Mouse (Mus musculus): Measurements from ENCODE around the gene Cdc7.

The Cdc7 gene

GRCm38 (mm10) chr5:107022064-107022428, 57.9 kb downstream of the Cdc7 start:
- no peak for DNase-seq (ENCODE audit: low read depth, low spot score)

DNA sequence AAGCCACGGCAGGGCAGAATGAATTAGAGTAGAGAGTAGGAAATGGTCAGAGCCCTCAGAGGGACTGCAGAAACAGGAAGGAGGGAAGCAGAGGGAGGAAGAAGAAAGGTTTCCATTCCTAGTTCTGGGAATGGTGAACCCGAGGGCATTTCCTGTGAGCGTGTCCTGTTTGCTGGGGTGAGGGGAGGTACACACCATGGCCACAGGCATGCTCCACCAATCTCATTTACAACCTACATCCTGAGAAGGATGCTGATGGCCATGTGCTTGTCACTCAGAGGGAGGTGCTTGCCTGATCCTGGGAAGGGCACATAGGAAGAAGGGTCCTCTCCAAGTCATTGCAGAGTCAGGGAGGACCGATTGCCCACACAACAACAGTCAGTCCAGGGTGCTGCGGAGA, 59.8 kb downstream of the Cdc7 start:
- no peak for DNase-seq (ENCODE audit: low read depth, low spot score)

GRCm38 (mm10) chr5:107025371-107025770, 61.2 kb downstream of the Cdc7 start:
- DNase-seq (ENCODE audit: low read depth, low spot score) = no peak

DNA sequence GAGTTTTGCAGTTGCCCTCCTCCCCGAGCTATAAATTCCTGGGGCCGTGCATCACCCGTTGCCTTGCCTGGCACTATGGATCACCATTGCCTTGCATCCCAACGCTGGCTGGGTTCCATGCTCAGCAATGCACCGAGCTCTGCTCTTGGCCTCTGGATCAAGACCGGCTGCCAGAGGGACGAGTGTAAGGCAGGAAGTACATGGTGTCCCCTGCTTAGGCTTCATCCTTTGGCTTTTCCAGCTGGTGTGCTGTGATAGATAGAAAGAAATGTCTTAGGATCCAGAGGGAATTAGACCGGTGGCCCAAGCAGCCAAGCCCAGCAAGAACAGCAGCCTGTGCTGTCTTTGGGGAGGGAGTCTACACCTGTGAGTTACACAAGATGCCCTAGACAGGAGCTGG, 61.7 kb downstream of the Cdc7 start:
- DNase-seq (ENCODE audit: low read depth, low spot score) = no peak

DNA sequence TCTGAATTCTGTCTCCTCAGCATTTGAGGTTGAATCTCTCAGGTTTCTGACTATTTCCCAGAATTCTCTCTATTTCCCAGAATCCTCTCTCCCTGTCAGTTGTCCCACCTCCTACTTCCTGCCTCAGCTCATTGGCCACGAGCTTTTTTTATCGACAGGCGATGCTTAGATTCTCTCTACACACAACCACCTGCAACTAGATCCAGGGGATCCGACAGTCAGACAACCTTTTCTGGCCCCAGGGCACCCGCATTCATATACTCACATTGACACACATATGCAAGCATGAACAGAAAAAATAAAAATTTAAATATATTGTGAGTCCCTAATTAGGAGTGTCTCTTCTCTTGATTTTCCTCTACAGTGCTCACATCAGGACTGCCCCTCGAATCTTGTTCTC, 63.5 kb downstream of the Cdc7 start:
- DNase-seq (ENCODE audit: low read depth, low spot score) = no peak

DNA sequence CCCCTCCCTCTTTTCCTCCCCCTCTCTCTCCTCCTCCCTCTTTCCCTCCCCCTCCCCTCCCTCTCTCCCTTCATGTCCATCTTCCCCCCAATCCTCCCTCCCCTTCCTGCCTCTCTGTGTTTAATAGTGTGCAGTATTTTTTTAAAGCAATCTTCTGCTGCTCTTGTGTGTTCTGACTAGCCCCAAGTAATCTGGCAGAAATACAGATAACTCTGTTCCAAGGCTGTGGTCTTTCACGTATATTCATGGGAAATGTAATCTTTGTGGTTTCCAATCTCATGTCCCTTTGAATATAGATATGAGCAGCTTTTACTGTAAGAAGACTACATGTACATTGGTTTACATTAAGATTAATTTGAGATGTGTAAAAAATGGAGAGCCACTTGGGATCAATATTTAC, 64.4 kb downstream of the Cdc7 start:
- DNase-seq (ENCODE audit: low read depth, low spot score) = no peak

DNA sequence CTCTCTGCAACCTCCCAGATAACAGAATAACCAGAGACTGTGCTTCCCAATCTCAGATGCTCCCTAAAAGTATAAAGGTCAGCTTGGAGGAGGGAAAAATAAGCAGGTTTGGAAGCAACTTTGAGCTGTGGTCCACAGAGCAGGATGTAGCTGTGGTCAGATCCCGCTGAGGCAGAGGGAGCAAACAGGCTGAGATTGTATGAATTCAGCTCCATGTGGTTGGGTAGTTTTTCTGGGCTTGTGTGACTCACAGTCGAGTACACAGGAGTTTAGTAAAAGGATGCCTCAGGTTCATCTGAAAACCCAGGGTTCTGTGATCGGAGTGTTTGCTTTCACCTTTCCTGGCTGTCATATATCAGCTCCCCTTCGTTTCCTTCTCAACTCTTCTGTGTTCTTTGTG, 65.7 kb downstream of the Cdc7 start:
- no peak for DNase-seq (ENCODE audit: low read depth, low spot score)

GRCm38 (mm10) chr5:107030821-107031220, 66.7 kb downstream of the Cdc7 start:
- no peak for DNase-seq (ENCODE audit: low read depth, low spot score)

All from forelimb bud, embryonic 11.5 days (tissue).